Mouse (Mus musculus) gonadal fat pad, adult 2 months (tissue): Measurements from ENCODE around the gene Hoxc5. TPM values are rescaled to one million over a fixed set of nuclear protein-coding genes. Genes with fewer than 3 reads are reported as not detected.

Experiments
- DNase-seq: peaks from one replicate; pipeline ENCODE4 v3.0.0-alpha.2; 2012; ENCODE audit warnings: low read depth
- polyA plus RNA-seq: library from polyadenylated mRNA; depleted of rRNA; stranded (reverse); fragments of >200 nt; gene quantifications from 2 replicates; pipeline ENCODE4 v1.2.3, GENCODE M21; 2012

Hoxc5 gene
- polyA plus RNA-seq, 1 experiment = 11.3 TPM

GRCm38 (mm10) chr15:103011928-103012486, 44.8 kb downstream of the Hoxc5 start:
- no peak for DNase-seq

DNA sequence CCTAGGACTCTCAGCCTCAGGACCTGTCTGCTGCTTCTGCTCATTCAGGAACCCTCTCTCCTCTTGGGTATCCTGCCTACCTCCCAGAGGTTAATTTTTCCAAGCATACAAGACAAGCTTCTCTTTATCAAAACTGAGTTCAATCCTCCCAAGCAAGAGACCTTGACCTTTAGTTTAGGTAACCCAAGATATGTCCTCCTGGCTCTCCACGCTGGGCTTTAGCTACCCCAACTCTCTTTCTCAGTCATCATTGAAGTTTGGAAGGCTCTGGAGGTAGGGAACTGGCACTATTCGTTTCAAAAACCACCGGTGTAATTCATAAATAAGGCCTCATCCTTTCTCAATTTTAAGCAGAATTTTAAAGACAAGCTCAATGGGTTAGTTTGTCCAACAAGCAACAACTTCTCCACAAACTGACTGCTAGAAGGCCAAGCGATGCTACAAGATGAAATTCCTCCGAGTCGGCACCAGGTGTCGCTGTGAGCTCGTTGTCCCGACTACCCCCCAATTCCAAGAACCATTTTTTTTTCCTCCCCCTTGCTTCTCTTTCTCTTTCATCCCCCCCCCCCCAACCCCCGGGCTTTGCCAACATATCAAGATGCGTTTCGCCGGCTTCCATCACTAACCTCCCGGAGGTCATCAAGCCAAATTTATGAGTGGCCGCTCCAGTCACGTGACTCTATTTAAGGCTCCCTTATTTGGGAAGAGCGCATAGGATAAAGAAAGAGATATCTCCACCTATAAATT, 46.2 kb downstream of the Hoxc5 start:
- DNase-seq = no peak

- DNase-seq = no peak
These were observed 47.1 kb downstream of the Hoxc5 start for GRCm38 (mm10) chr15:103014166-103015008.

DNA sequence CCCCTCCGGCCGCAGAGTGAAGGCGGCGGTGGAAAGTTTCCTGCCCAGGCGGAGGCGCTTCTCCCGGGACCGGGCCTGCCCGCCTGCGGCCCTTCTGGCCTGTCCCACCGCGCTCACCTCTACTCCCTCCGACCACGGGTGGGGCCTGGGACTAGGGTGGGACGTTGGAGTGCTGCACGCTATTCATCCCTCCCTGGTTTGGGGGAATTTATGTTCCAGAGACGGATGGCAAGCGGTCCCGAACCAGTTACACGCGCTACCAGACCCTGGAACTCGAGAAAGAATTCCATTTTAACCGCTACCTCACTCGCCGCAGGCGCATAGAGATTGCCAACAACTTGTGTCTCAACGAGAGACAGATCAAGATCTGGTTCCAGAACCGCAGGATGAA, 47.8 kb downstream of the Hoxc5 start:
- DNase-seq = no peak

DNA sequence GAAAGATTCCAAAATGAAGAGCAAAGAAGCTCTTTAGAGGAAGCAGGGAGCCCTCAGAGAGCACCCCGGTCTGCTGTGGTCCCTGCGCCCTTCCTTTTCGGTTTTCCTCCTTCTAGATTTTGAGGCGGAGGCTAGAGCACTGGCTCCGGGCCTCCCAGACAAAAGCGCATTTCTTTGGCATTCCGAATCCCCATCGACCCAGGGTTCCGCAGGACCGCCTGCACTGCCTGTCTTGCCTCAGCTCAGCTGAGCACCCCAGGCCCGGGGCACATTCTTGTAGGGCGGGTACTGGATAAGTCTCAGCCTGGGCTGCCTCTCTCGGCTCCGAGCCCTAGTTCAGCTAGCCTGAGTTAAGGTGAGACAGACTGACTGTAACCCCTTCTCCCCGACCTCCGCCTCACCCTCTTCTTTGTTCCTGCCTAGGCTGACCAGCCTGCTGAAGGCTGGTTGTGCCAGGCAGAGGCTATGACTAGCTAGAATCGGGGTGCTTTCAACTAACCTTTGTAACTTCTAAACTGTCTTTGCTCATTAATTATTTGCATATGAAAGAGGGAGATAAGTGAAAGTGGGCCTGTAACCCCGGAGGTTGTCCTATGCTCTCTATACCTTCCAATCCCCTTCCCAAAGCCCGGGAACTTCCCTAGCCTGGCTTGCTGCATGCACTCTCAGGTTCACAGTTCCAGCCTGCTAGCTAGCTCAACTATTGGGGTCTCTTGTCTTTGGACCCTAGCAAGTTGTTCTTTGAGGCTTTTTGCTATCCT, 48.3 kb downstream of the Hoxc5 start:
- DNase-seq = no peak

DNA sequence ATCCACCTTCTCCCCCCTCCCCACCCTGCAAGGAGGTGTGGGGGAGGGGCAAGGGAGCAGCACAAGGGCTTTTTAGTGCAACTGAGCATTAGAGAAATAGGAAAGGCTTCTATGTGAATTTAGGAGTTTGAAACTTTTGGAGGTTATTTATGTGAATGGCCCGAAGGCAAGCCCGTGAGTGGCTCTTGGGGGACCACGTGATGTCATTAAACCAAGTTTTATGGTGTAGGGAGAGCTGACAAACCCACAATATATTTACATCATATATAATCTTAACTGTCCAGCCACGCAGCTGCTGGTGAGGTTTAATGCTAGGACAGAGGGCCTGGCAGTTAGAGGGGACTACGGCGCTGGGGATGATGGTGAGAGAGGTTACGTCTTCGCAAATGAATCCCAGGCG, 51.4 kb downstream of the Hoxc5 start, which contains the start of gene Hoxc4:
Hoxc4 (plus strand) TSS at position 299 of the 400 bp plus-strand sequence.
- DNase-seq = no peak

DNA sequence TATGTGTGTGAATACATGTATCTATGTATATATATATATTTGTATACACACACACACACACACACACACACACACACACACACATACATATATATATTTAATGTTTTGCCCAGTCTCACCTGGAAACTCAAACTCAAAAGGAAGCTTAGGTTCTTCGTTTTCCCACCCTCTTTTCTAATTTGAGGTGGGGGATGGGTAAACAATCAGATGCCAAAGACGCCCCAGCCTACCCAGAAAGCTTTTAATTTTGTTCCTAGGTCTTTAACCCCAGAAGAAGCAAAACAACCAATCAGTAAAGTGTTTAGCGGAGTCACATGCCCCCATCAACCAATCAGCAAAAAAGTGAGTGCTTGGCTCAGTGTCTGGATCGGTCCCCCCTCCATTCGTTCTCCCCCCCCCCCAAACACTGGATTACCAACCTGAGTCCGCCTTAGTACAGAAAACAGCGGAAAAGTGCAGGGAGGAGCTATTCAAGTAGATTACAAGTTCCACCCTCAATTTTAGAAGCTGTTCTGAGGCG, 53.7 kb downstream of the Hoxc5 start:
- no peak for DNase-seq

DNA sequence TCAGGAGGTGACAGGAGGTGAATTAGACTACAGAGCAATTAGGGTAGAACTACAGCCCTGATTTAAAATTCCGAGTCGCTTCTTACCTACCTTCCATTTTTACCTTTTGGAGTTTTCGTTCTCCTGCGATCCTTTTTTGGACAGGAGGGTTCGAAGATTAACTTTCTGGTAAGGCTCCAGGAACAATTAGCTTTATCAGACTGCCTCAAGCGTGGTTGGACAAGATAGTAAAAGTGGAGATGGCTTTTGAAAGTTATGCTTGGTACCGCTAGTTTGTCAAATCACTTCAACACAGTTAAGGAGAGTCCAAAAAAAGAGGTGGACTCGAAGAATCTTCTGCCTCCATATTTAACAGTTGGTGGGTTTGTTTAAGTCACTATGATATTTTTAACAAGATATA, 54.3 kb downstream of the Hoxc5 start:
- no peak for DNase-seq

GRCm38 (mm10) chr15:103024131-103024530, 56.9 kb downstream of the Hoxc5 start:
- DNase-seq = no peak

- no peak for DNase-seq
These were observed 60.3 kb downstream of the Hoxc5 start for GRCm38 (mm10) chr15:103027266-103028235.

- DNase-seq = no peak
These were observed 61.8 kb downstream of the Hoxc5 start for GRCm38 (mm10) chr15:103028916-103029512.

GRCm38 (mm10) chr15:103030142-103030541, 62.9 kb downstream of the Hoxc5 start:
- no peak for DNase-seq

DNA sequence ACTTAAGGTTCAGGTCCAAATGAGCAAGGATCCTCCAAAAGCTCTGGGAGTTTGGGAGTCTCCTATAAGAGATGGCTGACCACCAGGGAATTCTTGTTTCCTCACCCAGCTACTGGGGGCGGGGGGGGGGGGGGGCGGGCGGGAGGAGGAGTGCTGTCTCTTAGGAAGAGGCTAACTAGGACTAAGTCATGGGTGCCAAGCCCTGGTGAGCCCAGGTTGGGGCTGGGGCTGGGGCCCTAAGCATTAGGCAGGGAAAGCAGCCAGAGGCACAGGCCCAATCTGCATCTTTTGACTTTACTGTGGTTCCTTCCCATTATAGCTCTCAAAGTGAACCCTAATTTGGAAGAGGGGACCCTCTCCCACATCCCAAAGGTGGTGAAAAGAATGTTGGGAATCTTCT, 64.9 kb downstream of the Hoxc5 start:
- DNase-seq = no peak

DNA sequence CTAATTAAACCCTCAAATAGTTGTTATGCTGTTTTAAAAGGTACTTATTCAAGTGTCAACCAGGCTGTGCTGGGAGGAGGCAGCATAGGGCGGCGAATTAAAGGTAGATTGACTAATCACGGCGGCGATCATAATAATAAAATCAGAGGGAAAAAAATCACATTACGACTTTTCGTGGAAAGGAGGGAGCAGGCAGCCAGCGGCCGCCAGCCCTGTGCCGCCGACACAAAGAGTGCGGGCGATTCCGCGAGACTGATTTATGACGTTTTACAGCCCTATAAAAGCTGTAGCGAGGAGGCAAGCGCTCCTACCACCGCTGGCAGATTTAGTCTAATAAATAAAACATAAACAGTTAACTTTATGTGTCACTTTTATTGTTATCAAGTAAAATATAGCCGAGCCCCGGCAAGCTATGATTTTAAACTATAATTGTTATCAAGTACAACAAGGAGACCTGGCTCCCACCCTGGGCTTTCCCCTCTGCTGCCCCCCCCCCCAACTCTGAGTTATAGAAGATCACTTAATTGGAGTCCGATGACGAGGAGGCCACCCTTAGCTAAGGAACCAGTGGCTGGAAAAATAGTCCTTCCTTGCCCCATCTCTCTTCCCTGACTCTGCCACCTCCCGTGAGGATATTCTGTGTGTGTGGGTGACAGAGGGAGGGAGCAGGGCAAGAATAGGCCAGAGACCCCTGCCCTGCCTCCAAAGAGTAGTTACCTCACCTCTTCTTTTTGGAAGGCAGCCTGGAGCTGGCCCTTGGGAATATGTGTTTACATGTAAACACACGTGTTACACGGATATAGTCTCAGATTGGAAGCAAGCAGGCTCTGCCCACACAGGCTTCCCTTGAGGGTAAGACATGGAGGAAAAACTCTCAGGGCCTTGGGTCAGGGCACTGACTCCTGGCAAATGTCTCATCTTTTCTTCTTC, 65.7 kb downstream of the Hoxc5 start:
- no peak for DNase-seq

GRCm38 (mm10) chr15:103034043-103034806, 67.0 kb downstream of the Hoxc5 start:
- DNase-seq = no peak

GRCm38 (mm10) chr15:103034807-103035547, 67.7 kb downstream of the Hoxc5 start:
- no peak for DNase-seq

DNA sequence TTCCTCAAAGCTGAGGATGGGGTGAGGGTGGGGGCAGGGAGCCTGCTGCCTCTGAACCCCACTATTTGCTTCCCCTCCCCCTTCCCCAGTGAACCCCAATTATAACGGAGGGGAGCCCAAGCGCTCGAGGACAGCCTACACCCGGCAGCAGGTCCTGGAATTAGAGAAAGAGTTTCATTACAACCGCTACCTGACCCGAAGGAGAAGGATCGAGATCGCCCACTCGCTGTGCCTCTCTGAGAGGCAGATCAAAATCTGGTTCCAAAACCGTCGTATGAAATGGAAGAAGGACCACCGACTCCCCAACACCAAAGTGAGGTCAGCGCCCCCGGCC, 68.3 kb downstream of the Hoxc5 start:
- no peak for DNase-seq

- no peak for DNase-seq
These were observed 70.3 kb downstream of the Hoxc5 start for GRCm38 (mm10) chr15:103037579-103037978.
